Mouse (Mus musculus) spleen, adult 2 months (tissue): ENCODE results near the gene Tbc1d32.

Experiments
- CTCF ChIP-seq: fragments of 200-500 bp; IDR thresholded peaks from 2 replicates; pipeline ENCODE4 v1.5.1; 2011; ENCODE audit warnings: mild to moderate bottlenecking, inconsistent platforms; ENCODE audit not compliant: insufficient read depth, insufficient read length, insufficient replicate concordance; ENCODE audit errors: extremely low read depth
- POLR2A ChIP-seq: fragments of 200-500 bp; IDR thresholded peaks from 2 replicates; pipeline ENCODE4 v1.6.1; 2011; ENCODE audit warnings: low read depth, low read length, inconsistent platforms

GRCm38 (mm10) chr10:56156956-56157355 is 71.5 kb downstream of the Tbc1d32 start:
- TF ChIP-seq CTCF (no peak), POLR2A (no peak)
